Mouse (Mus musculus) kidney, adult 2 months (tissue): ENCODE measurements around the gene Tpcn1.

Experiments
- CTCF ChIP-seq: fragments of 200-500 bp; conservative IDR thresholded peaks from 2 replicates; pipeline ENCODE4 v1.5.1; 2011; ENCODE audit warnings: low read depth, mild to moderate bottlenecking, control low read depth, low read length, moderate library complexity, mixed read lengths; ENCODE audit not compliant: insufficient read depth, insufficient read length
- POLR2A ChIP-seq: fragments of 200-500 bp; IDR thresholded peaks from one replicate; pipeline ENCODE4 v1.6.1; 2011; ENCODE audit warnings: low read depth, low read length, control low read depth

- no peak for TF ChIP-seq CTCF
- no peak for TF ChIP-seq POLR2A
Measured at GRCm38 (mm10) chr5:120605241-120605661, 16.8 kb upstream of the Tpcn1 start.
